Mouse (Mus musculus): ENCODE data around the gene Pigv.

- no peak for TF ChIP-seq CTCF (IDR thresholded peaks at IDR 0.05; ENCODE audit: extremely low read depth, insufficient read depth, insufficient read length, insufficient replicate concordance)
- no peak for TF ChIP-seq POLR2A (IDR thresholded peaks at IDR 0.05; ENCODE audit: low read depth, low read length)
Observed at GRCm38 (mm10) chr4:133652746-133653145, 19.7 kb downstream of the Pigv start.

Measured in spleen, adult 2 months (tissue).